Mouse (Mus musculus): ENCODE measurements around the gene Pcbp2. TPM values are rescaled to one million over a fixed set of nuclear protein-coding genes. Genes with fewer than 3 reads are reported as not detected.

The Pcbp2 gene
- polyA plus RNA-seq, 1 experiment: 432 TPM

GRCm38 (mm10) chr15:102460409-102460808, 9.9 kb upstream of the Pcbp2 start:
- no peak for TF ChIP-seq CTCF (IDR thresholded peaks at IDR 0.05; ENCODE audit: extremely low read depth, insufficient read depth, low read length)
- TF ChIP-seq POLR2A (IDR thresholded peaks at IDR 0.05; ENCODE audit: extremely low read depth, insufficient read depth, low read length): no peak
- Histone ChIP-seq H3K27ac (ENCODE audit: insufficient read depth, low read length) (no peak overlapping the region), H3K4me3 (ENCODE audit: insufficient read depth, low read length) (no peak overlapping the region), H3K4me1 (ENCODE audit: control insufficient read depth, insufficient read depth, low read length) (no peaks in the 10 kb centered on the region)

DNA sequence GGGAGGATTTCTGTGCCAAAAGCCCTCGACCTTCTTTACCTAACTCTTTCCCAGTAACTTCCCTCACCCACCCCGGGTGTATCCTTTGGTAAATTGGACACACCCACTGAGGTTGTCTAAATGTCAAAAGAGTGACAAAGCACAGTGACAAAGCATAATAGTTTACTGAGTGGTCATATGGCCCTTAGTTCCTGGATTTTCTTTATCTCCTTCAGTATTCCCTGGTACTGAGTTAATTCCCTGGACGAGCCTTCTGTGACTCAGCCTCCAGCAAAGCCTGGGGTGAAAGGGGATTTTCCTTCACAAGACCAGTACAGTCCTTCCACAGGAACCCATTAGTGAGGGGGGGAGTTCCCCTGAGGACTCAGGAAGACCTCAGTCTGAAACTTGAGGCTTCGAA, 9.4 kb upstream of the Pcbp2 start:
- H3K4me3 ChIP-seq (ENCODE audit: insufficient read depth, low read length): no peak overlapping the region
- H3K4me1 ChIP-seq (ENCODE audit: control insufficient read depth, insufficient read depth, low read length): no peaks in the 10 kb centered on the region
- H3K27ac ChIP-seq (ENCODE audit: insufficient read depth, low read length): no peak overlapping the region
- no peak for TF ChIP-seq CTCF (IDR thresholded peaks at IDR 0.05; ENCODE audit: extremely low read depth, insufficient read depth, low read length)
- no peak for TF ChIP-seq POLR2A (IDR thresholded peaks at IDR 0.05; ENCODE audit: extremely low read depth, insufficient read depth, low read length)

- H3K4me3 ChIP-seq (ENCODE audit: insufficient read depth, low read length): no peak overlapping the region
- H3K4me1 ChIP-seq (ENCODE audit: control insufficient read depth, insufficient read depth, low read length): no peaks in the 10 kb centered on the region
- H3K27ac ChIP-seq (ENCODE audit: insufficient read depth, low read length): no peak overlapping the region
- TF ChIP-seq CTCF (IDR thresholded peaks at IDR 0.05; ENCODE audit: extremely low read depth, insufficient read depth, low read length) (no peak), POLR2A (IDR thresholded peaks at IDR 0.05; ENCODE audit: extremely low read depth, insufficient read depth, low read length) (no peak)
Measured at GRCm38 (mm10) chr15:102461430-102462075, 8.8 kb upstream of the Pcbp2 start.

GRCm38 (mm10) chr15:102463666-102464065, 6.7 kb upstream of the Pcbp2 start:
- TF ChIP-seq CTCF (IDR thresholded peaks at IDR 0.05; ENCODE audit: extremely low read depth, insufficient read depth, low read length) (no peak), POLR2A (IDR thresholded peaks at IDR 0.05; ENCODE audit: extremely low read depth, insufficient read depth, low read length) (no peak)

GRCm38 (mm10) chr15:102468675-102469370, 1.5 kb upstream of the Pcbp2 start:
- Histone ChIP-seq H3K4me3 (ENCODE audit: insufficient read depth, low read length) (no peak overlapping the region), H3K27ac (ENCODE audit: insufficient read depth, low read length) (no peak overlapping the region), H3K4me1 (ENCODE audit: control insufficient read depth, insufficient read depth, low read length) (peaks cover 3% of the 10 kb centered on the region; the same call in 1 of the 2 replicates)
- no peak for TF ChIP-seq POLR2A (IDR thresholded peaks at IDR 0.05; ENCODE audit: extremely low read depth, insufficient read depth, low read length)
- no peak for TF ChIP-seq CTCF (IDR thresholded peaks at IDR 0.05; ENCODE audit: extremely low read depth, insufficient read depth, low read length)

More at GRCm38 (mm10) chr15:102463666-102464065, 6.7 kb upstream of the Pcbp2 start:
- Histone ChIP-seq H3K4me3 (ENCODE audit: insufficient read depth, low read length) (no peak overlapping the region), H3K27ac (ENCODE audit: insufficient read depth, low read length) (no peak overlapping the region), H3K4me1 (ENCODE audit: control insufficient read depth, insufficient read depth, low read length) (no peaks in the 10 kb centered on the region)

- Histone ChIP-seq H3K4me3 (ENCODE audit: insufficient read depth, low read length) (peak overlapping the region; percentile 82), H3K4me1 (ENCODE audit: control insufficient read depth, insufficient read depth, low read length) (peaks cover 3% of the 10 kb centered on the region; the same call in 1 of the 2 replicates), H3K27ac (ENCODE audit: insufficient read depth, low read length) (peak overlapping the region; percentile 92)
- TF ChIP-seq POLR2A (IDR thresholded peaks at IDR 0.05; ENCODE audit: extremely low read depth, insufficient read depth, low read length): 0 out of 2 replicates have a peak, but pooled peaks have one; percentile 4
- no peak for TF ChIP-seq CTCF (IDR thresholded peaks at IDR 0.05; ENCODE audit: extremely low read depth, insufficient read depth, low read length)
Measured at GRCm38 (mm10) chr15:102470605-102471294, 411 bp downstream of the Pcbp2 start.

DNA sequence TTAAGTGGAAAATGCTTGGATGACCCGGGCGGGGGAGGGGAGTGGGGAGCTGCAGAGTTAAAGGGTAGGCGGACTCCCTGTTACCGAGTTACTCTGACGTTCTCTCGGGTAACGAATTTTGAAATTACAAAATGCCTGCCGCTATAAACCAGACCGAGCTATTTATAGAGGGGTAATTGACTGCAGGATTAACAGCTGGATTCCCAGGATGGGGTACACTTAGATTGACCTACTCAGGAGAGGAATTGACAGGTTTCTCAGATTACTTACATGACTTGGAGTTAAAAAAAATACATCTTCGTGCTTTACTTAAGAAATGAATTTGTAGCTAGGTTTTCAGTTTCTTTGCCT, 931 bp downstream of the Pcbp2 start:
- H3K4me1 ChIP-seq (ENCODE audit: control insufficient read depth, insufficient read depth, low read length): peaks cover 3% of the 10 kb centered on the region; the same call in 1 of the 2 replicates
- H3K4me3 ChIP-seq (ENCODE audit: insufficient read depth, low read length): peak overlapping the region; percentile 82
- TF ChIP-seq POLR2A (IDR thresholded peaks at IDR 0.05; ENCODE audit: extremely low read depth, insufficient read depth, low read length) (no peak), CTCF (IDR thresholded peaks at IDR 0.05; ENCODE audit: extremely low read depth, insufficient read depth, low read length) (no peak)
- H3K27ac ChIP-seq (ENCODE audit: insufficient read depth, low read length): no peak overlapping the region

DNA sequence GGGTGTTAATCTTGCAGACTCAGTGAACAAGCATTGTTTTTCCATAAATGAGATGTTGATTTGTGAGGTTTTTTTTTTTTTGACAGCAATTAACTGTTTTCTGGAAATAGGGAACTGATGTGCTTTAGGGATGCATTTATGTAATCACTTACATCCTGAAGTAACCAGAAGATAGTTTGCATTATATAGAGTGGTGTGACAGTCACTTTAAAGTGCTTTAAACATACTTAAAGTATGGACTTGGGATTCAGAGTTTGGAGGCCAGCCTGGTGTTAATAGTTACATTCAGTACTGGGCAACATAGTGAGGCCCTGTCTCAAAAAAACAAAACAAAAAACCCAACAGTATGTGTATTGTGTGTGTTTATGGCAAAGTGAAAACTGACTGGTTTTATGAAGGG, 1.4 kb downstream of the Pcbp2 start:
- Histone ChIP-seq H3K4me1 (ENCODE audit: control insufficient read depth, insufficient read depth, low read length) (peaks cover 3% of the 10 kb centered on the region; the same call in 1 of the 2 replicates), H3K27ac (ENCODE audit: insufficient read depth, low read length) (no peak overlapping the region), H3K4me3 (ENCODE audit: insufficient read depth, low read length) (peak overlapping the region; percentile 82; the same call in 1 of the 2 replicates)
- TF ChIP-seq CTCF (IDR thresholded peaks at IDR 0.05; ENCODE audit: extremely low read depth, insufficient read depth, low read length) (no peak), POLR2A (IDR thresholded peaks at IDR 0.05; ENCODE audit: extremely low read depth, insufficient read depth, low read length) (no peak)

DNA sequence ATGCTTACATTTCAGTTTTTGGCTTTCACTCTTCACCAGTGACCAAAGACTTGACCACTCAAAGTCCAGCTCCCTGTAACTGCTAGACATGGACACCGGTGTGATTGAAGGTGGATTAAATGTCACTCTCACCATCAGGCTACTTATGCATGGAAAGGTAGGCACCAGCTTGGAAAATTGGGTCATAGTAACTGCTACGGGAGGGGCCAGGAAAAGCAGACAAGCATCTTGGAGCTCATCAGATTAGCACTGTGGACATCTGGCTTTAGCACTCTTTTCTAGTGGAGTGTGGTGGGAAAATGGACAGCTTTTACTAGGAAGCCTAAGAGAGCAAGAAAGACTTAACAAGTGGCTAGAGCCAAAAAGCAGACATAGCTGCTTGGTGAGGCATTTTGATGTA, 2.9 kb downstream of the Pcbp2 start:
- Histone ChIP-seq H3K4me1 (ENCODE audit: control insufficient read depth, insufficient read depth, low read length) (peaks cover 3% of the 10 kb centered on the region; the same call in 1 of the 2 replicates), H3K4me3 (ENCODE audit: insufficient read depth, low read length) (no peak overlapping the region), H3K27ac (ENCODE audit: insufficient read depth, low read length) (no peak overlapping the region)
- TF ChIP-seq POLR2A (IDR thresholded peaks at IDR 0.05; ENCODE audit: extremely low read depth, insufficient read depth, low read length) (no peak), CTCF (IDR thresholded peaks at IDR 0.05; ENCODE audit: extremely low read depth, insufficient read depth, low read length) (no peak)
